Mouse (Mus musculus): ENCODE data around the gene Sgms2. TPM values are rescaled to one million over a fixed set of nuclear protein-coding genes. Genes with fewer than 3 reads are reported as not detected.

Gene Sgms2
- total RNA-seq, 4 experiments from 2014 or later: 2.1 to 3.7 (median 2.4) TPM

DNA sequence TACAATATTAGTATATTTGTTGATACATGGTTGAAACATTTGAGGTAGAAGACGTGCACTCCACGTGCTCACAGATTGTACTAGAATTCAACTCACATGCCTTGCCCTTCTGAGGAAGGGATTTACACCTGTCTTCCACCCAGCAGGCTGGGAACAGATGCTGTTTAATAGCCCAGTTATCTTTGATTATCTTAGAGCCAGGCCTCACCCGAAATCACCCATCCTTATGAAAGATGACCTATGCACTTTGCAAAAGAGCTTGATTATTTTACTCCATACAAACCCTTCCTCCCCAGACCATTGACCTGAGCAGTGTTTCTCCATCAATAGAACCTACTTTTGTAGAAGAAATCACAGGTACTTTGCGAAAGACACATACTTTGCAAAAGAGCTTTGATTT lies 180.6 kb downstream of the Sgms2 start:
- no peak for DNase-seq (ENCODE audit: low spot score in 2 of 2)

DNA sequence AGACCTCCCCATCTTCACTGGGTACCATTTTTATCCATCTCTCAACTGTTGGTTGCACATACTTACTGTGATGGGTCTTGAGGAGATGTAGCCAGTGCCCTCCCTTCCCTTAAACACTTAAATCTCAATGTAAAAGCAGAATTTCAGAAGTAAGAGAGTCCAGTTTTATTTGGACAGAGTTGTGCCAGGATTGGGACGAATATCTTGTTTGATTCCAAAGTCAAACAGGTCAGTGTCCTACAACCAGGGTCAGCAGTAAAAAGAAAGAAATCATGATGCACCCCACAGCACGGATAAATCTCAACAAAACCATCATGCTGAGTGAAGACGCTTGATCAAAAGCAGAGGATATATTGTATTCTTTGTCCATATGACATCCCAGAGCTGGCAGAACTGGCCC lies 183.4 kb downstream of the Sgms2 start:
- DNase-seq (ENCODE audit: low spot score in 2 of 2): no peak

DNA sequence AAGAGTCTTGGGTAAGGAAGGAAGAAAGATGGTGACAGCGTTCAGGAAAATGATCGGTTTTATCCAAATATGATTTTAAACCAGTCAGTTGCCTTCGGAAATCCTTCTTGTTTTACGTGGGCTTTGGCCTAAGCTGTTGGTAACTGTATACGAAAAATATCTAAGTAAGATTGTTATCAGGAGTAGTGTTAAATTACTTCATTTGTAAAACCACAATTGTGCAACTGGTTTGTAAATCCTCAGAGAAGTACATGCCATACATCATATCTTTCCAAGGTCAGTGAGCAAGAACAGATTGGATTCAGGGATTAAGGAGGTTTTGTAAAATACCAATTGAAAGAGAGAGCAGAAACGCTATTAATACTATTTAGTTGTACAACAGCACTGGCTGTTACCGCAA lies 185.0 kb downstream of the Sgms2 start:
- DNase-seq (ENCODE audit: low spot score in 2 of 2): no peak

DNA sequence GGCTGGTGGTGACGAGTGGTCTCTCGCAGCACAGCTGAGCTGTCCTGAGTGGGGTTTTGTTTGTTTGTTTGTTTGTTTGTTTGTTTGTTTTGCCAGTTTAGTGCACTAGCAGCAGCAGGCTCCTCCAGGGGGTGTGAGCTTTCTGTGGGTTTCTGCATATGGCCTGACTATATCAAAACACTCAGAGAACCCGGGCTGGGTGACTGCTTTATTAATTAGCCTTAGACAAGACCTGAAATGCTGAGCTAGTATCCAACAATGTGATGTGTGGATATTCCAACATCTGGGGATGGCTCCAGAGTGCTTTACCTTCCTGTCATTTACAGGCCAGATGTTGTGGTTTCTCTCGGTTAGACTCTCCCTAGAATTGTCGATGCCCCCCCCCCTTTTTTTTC lies 187.9 kb downstream of the Sgms2 start:
- no peak for DNase-seq (ENCODE audit: low spot score in 2 of 2)

DNA sequence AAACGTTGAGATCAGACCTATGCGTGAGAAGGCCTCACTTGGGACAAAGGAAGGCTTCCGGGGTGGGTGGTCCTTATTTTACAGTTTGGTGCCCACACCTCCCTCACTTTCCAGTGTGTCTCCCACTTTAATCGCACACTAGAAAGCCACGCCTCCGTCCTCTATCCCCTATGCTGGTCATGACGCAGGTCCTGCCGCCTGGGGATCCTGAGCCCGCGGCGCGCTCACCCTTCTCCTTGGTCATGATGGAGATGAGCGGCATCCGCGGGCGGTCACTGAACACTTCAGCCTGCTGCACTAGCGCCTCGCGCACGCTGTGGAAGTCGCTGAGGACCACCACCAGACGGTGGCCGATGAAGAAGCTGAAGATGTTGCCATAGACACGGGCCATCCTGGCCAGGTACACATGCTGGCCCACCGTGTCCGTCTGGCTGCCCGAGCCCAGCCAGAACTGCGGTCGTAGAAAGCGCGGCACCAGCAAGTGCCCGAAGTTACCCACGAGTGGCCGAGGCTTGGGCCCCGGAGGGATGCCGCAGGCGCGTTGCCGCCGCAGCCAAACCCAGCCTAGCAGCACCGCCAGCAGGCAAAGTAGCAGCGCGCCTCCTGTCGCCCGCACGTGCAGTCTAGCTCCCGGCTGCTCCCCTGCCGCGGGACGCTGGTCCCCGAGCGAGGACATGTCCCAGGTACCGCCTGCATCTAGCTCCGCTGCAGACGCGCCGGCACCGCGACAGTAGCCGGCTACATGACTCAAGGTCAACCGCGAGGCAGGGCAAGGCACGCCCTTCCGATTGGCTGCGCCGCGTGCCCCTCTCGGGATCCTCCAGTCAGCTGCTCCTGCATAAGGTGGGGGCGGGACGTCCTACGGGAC lies 188.5 kb downstream of the Sgms2 start, which contains the start of gene Cyp2u1:
Gene Cyp2u1, minus strand, starts transcription at position 776 of the 868 bp plus-strand sequence.
- peak; percentile 89 for DNase-seq (ENCODE audit: low spot score in 2 of 2)

DNA sequence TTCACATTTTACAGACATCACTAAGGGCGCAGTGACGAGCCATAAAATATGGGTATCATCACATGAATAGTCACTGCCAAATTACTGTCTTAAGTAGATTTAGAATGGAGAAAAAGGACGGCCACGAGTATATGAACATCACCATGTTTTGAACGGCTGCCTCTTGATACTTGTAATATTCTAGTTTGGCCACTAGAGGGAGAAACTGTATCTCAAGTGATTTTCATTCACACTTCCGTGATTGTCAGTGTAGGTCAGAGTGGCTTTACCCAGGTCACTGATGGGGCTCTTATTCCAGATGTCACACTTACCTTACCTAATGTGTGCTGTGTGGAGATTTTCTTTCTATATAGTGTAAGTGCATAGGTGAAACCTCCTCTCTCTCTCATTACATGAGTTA lies 191.3 kb downstream of the Sgms2 start:
- no peak for DNase-seq (ENCODE audit: low spot score in 2 of 2)

DNA sequence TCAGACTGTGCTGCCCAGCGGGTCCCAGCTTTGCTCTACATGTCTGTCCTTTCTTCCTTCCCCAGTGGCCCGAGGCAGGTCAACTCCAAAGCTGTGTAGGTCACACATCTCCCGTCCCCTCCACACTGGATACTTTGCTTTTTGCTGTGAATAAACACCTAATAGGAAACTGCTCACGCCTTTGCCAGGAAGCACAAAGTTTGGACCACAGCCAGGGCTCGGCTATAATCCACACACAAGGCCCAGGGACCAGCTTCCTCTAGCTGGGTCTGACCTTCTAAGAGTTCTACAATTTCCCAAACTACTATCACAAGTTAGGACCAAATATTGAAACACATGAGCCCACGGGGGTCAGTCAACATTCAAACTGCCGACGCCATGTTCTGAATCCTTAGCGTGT lies 192.1 kb downstream of the Sgms2 start:
- no peak for DNase-seq (ENCODE audit: low spot score in 2 of 2)

DNA sequence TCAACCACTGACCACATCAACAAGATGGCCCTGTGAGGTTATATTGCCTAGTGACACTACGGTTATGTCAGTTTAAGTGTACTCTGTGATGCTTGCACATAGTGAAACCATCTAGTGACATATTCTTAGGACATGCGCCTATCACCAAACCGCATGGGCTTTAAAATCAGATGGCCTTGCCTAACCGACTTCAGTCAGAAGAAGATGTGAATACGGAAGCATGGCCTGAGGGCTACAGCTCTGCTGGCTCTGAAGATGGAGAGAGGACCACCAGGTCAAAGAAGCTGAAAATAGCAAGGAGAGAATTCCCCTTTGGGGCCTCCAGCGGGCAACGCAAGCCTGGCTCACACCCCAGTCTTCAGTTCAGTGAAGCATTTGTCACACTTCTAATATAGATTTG lies 194.3 kb downstream of the Sgms2 start:
- DNase-seq (ENCODE audit: low spot score in 2 of 2): no peak

DNA sequence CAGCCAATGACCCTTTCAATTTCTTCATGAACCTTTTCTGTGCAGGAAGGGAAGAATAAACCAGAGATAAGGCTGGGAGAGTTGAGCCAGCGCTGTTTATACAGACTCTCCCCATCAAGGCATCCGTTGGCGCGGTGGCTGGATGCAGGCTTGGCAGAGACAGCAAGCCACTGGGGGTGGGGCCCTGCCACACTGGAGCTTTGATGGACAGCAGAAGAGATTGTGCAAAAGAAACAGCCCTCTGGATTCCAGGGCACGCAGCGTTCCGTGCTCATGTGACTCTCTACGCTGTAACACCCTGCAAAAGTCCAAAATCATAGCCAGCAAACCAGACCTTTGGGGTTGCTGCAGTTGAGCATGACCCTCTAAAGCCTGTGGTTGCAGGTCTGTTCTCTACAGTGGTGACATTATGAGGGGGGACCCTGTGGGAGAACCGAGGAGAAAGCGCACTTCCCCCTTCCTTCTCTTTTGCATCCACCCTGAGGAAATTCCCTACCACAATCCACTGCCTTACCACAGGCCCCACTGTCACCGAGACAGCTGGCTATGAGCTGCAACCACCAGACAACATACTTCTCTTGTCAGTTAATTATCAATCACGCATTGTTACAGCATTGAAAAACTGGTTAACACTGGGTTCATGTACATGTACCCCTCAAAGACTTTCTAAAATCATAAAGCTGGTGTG lies 195.6 kb downstream of the Sgms2 start:
- no peak for DNase-seq (ENCODE audit: low spot score in 2 of 2)

DNA sequence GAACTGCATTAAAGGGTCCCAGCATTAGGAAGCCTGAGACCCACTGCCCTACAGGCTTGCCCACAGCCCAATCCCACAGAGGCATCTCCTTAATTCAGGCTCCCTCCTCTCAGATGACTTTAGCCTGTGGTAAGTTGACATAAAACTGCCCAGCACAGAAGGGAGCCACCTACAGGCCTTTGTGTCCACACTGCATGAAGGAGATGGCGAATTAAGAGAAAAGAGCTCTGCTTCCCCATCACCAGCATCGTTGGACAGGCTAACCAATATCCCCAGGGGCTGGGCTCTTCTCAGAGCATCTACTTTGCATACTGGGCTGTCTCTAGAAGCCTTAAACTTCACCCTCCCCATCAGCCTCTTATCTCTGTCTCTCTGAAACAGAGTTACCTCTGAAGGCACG lies 196.7 kb downstream of the Sgms2 start:
- DNase-seq (ENCODE audit: low spot score in 2 of 2): no peak

DNA sequence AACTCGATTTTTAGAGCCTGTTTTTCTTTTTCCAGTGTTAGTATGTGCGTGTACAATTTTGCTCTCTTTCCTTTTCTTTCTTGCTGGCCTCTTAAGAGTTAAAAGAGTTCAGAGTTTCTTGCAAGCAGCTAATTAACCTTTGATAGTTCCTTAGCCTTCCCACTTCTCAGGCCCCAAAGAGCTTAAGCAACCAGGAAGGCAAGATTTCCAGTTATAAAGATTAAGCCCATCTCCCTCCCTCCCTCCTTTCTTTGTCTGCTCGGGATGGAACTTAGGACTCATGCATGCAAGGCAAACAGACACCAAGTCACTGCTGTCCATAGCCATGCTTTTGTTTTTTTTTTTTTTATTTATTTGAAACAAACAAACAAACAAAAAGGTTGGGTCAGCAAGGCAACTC lies 198.3 kb downstream of the Sgms2 start:
- no peak for DNase-seq (ENCODE audit: low spot score in 2 of 2)

DNA sequence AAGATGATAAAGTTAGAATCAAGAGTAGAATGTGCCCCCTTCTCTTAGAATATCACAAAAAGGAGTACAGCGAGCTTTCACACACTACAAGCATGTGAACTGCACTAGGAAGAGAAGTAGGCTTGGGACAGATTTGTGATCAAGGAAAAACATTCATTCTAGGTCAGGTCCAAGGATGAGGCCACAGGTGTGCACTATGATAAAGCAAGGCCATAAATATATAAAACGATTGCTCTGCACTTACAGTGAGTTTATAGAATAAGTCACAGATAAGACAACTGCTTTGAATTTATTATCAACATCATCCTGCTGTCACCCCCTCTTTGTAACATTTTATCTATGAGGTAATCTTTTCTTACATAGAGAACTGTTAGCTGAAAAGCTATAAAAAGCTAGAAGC lies 198.9 kb downstream of the Sgms2 start:
- no peak for DNase-seq (ENCODE audit: low spot score in 2 of 2)

DNA sequence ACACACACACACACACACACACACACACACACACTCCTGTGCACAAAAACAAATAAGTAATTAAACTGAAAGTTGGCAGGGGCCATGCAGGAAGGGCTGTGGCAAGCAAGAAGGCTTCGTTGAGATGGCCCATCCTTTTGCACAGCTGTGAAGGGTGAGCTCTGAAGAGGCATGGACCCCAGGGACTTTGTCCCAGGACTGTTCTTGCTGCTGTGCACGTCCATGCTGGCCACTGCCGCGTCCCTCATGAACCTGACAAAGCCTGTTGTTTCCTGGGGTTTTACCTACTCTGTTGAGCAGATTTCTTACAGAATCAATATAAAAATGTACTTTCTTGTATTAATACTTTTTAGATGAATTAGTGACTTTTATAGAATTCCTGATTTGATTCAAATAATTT lies 199.3 kb downstream of the Sgms2 start:
- DNase-seq (ENCODE audit: low spot score in 2 of 2): no peak

DNA sequence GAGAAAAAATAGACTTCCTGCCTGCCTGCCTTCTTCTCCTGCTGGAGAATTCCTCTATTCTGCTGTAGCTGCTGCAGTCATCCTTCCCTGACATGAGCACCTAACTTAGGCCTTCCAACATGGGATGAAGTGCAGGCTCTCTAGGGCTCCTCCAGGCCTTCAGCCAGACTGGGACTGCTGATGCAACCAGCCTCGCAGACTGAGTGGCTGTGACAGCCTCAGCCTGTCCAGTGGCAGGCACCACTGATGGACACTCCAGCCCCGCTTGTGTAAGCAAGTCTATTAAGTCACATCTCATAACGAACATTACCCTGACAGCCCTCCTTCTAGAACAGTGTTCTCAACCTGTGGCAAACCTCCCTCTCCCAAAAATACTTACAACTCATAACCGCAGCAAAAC lies 217.1 kb downstream of the Sgms2 start:
- DNase-seq (ENCODE audit: low spot score in 2 of 2): no peak

DNA sequence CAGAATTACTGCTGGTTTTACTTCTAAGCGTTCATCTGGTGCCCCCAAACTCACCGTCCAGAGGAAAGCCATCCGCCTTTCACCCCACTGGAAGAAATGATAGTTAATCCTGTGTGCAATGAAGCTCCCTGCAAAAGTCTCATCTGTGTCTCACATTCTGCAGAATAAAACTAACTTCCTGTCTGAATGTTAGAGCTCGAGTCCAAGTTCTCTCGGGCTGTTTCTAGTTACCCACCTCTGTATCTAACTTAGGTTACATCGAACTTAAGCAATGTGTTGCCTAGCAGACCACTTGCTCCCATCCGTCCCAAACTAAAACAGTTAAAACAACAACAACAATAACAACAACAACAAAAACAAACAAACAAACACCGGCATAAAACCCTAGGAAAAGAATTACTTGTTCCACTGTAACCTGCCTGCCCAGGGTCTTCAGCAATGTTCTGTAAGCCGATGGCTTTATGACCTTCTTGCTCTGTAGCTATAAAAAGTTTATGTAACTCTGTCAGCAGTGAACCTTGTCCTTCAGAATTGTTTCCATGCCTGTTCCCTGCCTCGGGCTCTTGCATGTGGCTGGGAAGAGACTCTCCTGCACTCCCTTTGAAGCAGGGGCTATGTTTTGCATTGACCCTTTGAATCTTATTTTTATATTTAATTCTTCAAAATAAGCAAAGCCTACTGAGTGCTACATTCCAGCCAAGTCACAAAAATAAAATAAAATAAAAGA lies 218.7 kb downstream of the Sgms2 start:
- no peak for DNase-seq (ENCODE audit: low spot score in 2 of 2)

DNA sequence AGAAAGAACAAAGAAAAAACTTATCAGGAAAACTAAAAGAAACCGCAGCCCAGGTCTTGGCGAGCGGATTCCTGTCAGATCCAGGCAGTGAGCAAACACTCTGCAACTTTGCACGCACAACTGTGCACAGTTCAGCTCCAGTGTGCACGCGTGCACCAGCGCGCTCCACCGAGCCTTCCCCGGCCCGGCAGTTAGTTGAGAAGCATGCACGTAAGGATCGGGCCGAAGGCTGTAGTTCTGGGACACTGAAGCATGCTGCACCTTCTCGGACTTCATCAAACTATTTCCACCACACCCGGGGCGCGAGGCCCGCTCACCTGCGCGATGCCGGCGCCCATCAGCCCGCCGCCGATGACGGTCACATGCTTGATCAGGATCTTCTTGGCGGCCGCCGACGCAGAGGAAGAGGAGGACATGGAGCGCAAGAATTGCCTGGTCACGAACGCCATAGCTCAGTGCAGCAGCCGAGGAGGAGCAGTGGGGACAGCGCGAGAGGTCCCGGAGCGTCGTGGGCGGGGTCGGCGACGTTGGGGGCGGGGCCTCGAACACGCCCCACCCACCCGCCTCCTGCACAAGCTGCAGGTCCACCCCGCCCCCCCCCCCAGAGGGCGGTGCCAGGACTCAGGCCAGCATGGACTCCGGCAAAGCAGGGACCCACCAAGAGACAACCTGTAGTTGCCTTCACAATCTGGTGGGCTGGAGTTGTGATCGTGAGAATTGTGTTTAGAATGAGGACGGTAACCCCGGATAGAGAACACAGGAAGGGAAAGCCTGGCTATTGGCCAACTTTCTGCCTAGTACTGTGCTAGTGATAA lies 219.4 kb downstream of the Sgms2 start, which contains the start of gene Hadh:
Gene Hadh, minus strand, starts transcription at position 543 of the 815 bp plus-strand sequence.
- DNase-seq (ENCODE audit: low spot score in 2 of 2): peak; percentile 55 to 66

DNA sequence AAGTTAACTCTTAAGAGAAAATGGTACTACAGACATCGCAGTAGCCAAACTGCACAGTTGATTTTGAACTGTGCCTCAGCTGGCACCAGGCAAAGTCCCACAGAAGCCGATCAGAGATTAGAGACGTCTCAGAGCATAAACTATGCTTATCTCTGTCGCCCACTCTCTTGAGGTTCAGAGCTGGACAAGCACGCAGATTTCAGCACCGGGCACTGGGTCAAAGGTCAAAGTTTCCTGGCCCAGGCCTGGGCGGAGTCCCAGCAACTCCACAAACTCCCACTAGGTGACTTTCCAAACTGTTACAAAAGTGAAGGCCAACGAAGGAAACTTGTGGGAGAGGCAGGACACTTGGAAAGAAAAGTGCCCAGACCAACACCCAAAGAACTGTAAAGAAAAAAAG lies 220.1 kb downstream of the Sgms2 start:
- no peak for DNase-seq (ENCODE audit: low spot score in 2 of 2)

DNA sequence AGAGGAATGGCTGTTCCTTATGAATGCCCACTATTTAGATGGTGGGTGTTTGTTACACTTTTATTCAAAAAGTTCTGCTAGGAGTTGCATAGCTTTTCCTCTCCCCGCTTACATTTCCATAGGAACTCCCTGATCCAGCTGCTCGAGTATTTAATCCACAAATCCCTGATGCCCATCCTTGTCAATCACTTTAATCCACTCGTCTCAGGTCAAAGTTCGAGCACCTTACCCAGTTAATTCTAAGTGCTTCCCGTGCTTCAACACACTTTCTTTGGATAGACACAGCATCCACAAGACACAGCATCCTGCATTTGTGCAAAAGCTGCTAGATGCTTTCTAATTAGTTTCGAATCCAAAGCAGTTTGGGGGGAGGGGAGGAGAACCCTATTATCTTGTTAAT lies 220.8 kb downstream of the Sgms2 start:
- no peak for DNase-seq (ENCODE audit: low spot score in 2 of 2)

Measured in layer of hippocampus, adult 8-10 months (tissue).